ENCODE assay signal across 8 mouse cellular contexts in genomic region chr13:114931775-114932294, GRCm38 (mm10). TPM values are rescaled to one million over a fixed set of nuclear protein-coding genes. Genes with fewer than 3 reads are reported as not detected.
DNase-seq lines count a peak whose midpoint lies in the region; ATAC-seq and TF ChIP-seq lines count a peak whose summit lies in the region.

Gene Itga2, minus strand, starts transcription at chr13:114932100.

- TF ChIP-seq POLR2A in myocyte (IDR thresholded peaks at IDR 0.05; ENCODE audit: insufficient read length, low read depth) = no peak

- H3K4me2 ChIP-seq in embryonic facial prominence, embryonic 14.5 days (ENCODE audit: low read depth, low read length) = peak within 1 kb of the TSS; percentile 87
- H3K4me2 ChIP-seq in liver, embryonic 13.5 days = peak within 1 kb of the TSS; percentile 63
- peak within 1 kb of the TSS; percentile 30 for H3K4me2 ChIP-seq in myocyte (ENCODE audit: low read depth)

- DNase-seq in cerebellum, postnatal 14 days = peak; percentile 32 to 34
- DNase-seq in cerebellum, adult 9-10 months = no peak
- DNase-seq in embryonic facial prominence, embryonic 14.5 days (ENCODE audit: low spot score) = peak; percentile 84
- DNase-seq in heart, embryonic 10.5 days (ENCODE audit: low spot score) = peak; percentile 81
- peak; percentile 6 to 58 for DNase-seq in kidney, adult 8-10 months
- peak; percentile 5 for DNase-seq in liver, embryonic 13.5 days
- DNase-seq in splenic B cell, adult 2 months (ENCODE audit: low read depth, low spot score) = peak; percentile 68

- peaks cover 6% of the 10 kb centered on the region; the same call in 1 of the 2 replicates for H3K4me1 ChIP-seq in embryonic facial prominence, embryonic 14.5 days (ENCODE audit: control insufficient read depth, insufficient read depth, low read length)
- H3K4me1 ChIP-seq in heart, embryonic 10.5 days = peaks cover 15% of the 10 kb centered on the region
- 0 out of 2 replicates have a peak, but pooled peaks cover 2% of the 10 kb centered on the region for H3K4me1 ChIP-seq in liver, embryonic 13.5 days (replicated peaks)

- H3K4me3 ChIP-seq in embryonic facial prominence, embryonic 14.5 days (ENCODE audit: low read depth, low read length) = peak within 1 kb of the TSS; percentile 39
- H3K4me3 ChIP-seq in heart, embryonic 10.5 days = peak within 1 kb of the TSS; percentile 64
- H3K4me3 ChIP-seq in liver, embryonic 13.5 days (replicated peaks) = peak within 1 kb of the TSS; percentile 55
- no peak within 1 kb of the TSS for H3K4me3 ChIP-seq in myocyte

- no peaks in the 10 kb centered on the region for H3K79me2 ChIP-seq in myocyte (ENCODE audit: control insufficient read depth, insufficient read depth)

- H3K9ac ChIP-seq in embryonic facial prominence, embryonic 14.5 days (ENCODE audit: low read depth, low read length) = peak within 1 kb of the TSS; percentile 48
- H3K9ac ChIP-seq in liver, embryonic 13.5 days = no peak within 1 kb of the TSS; the same call in 1 of the 2 replicates

- no peak within 1 kb of the TSS for H3ac ChIP-seq in myocyte (ENCODE audit: control insufficient read depth, insufficient read length)

- no peaks in the 10 kb centered on the region for H3K36me3 ChIP-seq in embryonic facial prominence, embryonic 14.5 days (ENCODE audit: control insufficient read depth, insufficient read depth, low read length)
- H3K36me3 ChIP-seq in heart, embryonic 10.5 days = no peaks in the 10 kb centered on the region
- H3K36me3 ChIP-seq in liver, embryonic 13.5 days = no peaks in the 10 kb centered on the region
- no peaks in the 10 kb centered on the region for H3K36me3 ChIP-seq in myocyte (ENCODE audit: control insufficient read depth, insufficient read depth)
- H3K36me3 ChIP-seq in splenic B cell, adult 2 months (ENCODE audit: control insufficient read depth, insufficient read depth, low read length, poor library complexity, severe bottlenecking) = no peaks in the 10 kb centered on the region

- ATAC-seq in embryonic facial prominence, embryonic 14.5 days (ENCODE audit: low read depth) = peak; percentile 90
- ATAC-seq in liver, embryonic 13.5 days (ENCODE audit: low read depth) = peak; percentile 72

- peaks cover 9% of the 10 kb centered on the region for H3K27me3 ChIP-seq in embryonic facial prominence, embryonic 14.5 days (replicated peaks; ENCODE audit: control insufficient read depth, insufficient read depth, low read length)
- H3K27me3 ChIP-seq in heart, embryonic 10.5 days (ENCODE audit: insufficient read depth, poor library complexity, severe bottlenecking) = peaks cover 24% of the 10 kb centered on the region
- H3K27me3 ChIP-seq in liver, embryonic 13.5 days = no peaks in the 10 kb centered on the region
- no peaks in the 10 kb centered on the region for H3K27me3 ChIP-seq in myocyte (ENCODE audit: control insufficient read depth, insufficient read depth, insufficient read length)
- no peaks in the 10 kb centered on the region for H3K27me3 ChIP-seq in splenic B cell, adult 2 months (ENCODE audit: control insufficient read depth, insufficient read depth, low read length, poor library complexity, severe bottlenecking)

- no peaks in the 10 kb centered on the region for H3K9me3 ChIP-seq in embryonic facial prominence, embryonic 14.5 days (ENCODE audit: control insufficient read depth, low read length)
- H3K9me3 ChIP-seq in heart, embryonic 10.5 days = no peaks in the 10 kb centered on the region
- H3K9me3 ChIP-seq in liver, embryonic 13.5 days (replicated peaks) = no peaks in the 10 kb centered on the region

- WGBS in embryonic facial prominence, embryonic 14.5 days = 3% methylated on average over 25 of the region's 28 CpGs
- under 1% methylated on average over 28 of the region's 28 CpGs for WGBS in heart, embryonic 10.5 days
- 4% methylated on average over 28 of the region's 28 CpGs for WGBS in liver, embryonic 13.5 days (ENCODE audit: insufficient replicate concordance)

- 0 out of 2 replicates have a peak within 1 kb of the TSS, but pooled peaks have one; percentile 36 for H3K27ac ChIP-seq in embryonic facial prominence, embryonic 14.5 days (replicated peaks; ENCODE audit: low read depth, low read length)
- H3K27ac ChIP-seq in heart, embryonic 10.5 days = peak within 1 kb of the TSS; percentile 8; the same call in 1 of the 2 replicates
- H3K27ac ChIP-seq in liver, embryonic 13.5 days = no peak within 1 kb of the TSS

TF ChIP-seq in myocyte, 11 proteins besides CTCF, POLR2A, EP300 and RAD21:
- no peak for TF ChIP-seq CEBPB (IDR thresholded peaks at IDR 0.05; ENCODE audit: insufficient read depth, poor library complexity, severe bottlenecking)
- no peak for TF ChIP-seq MYOD1 (IDR thresholded peaks at IDR 0.05; ENCODE audit: control insufficient read depth in 1 of 3, insufficient read length in 2 of 3, low read depth in 2 of 3)
- no peak for TF ChIP-seq TCF12 (IDR thresholded peaks at IDR 0.05; ENCODE audit: insufficient read depth, poor library complexity, severe bottlenecking)
- no peak for TF ChIP-seq TCF3 (IDR thresholded peaks at IDR 0.05; ENCODE audit: insufficient read length, low read depth)
- no peak for TF ChIP-seq MAX (IDR thresholded peaks at IDR 0.05; ENCODE audit: low read depth)
- TF ChIP-seq REST (IDR thresholded peaks at IDR 0.05; ENCODE audit: insufficient read depth, insufficient read length) = no peak
- TF ChIP-seq E2F4 (IDR thresholded peaks at IDR 0.05; ENCODE audit: insufficient read depth) = no peak
- TF ChIP-seq SRF (IDR thresholded peaks at IDR 0.05; ENCODE audit: control insufficient read depth, insufficient read length, low read depth) = no peak
- no peak for TF ChIP-seq USF1 (IDR thresholded peaks at IDR 0.05; ENCODE audit: low read depth)
- no peak for TF ChIP-seq POLR2AphosphoS2 (IDR thresholded peaks at IDR 0.05; ENCODE audit: insufficient read length, low read depth)
- no peak for TF ChIP-seq MYOG (IDR thresholded peaks at IDR 0.05; ENCODE audit: control insufficient read depth in 1 of 3, insufficient read depth in 1 of 3, insufficient read length in 2 of 3, low read depth in 2 of 3)

RNA-seq across cellular contexts. Expression of gene Itga2, which starts in this region (rescaled TPM):
- 3.4 and 5.0 TPM in 2 replicates for polyA plus RNA-seq in embryonic facial prominence, embryonic 14.5 days (2014; fragmentation: Nextera tagmentation; extraction: Ambion mirVana)
- 1.2 and 1.4 TPM in 2 replicates for polyA plus RNA-seq in heart, embryonic 10.5 days (2016; fragmentation: Nextera tagmentation; extraction: Ambion mirVana)
- 0.76 and 0.82 TPM in 2 replicates for polyA plus RNA-seq in liver, embryonic 13.5 days (2015; fragmentation: Nextera tagmentation; extraction: Ambion mirVana)
- 0.01 TPM for polyA plus RNA-seq in myocyte (2012; fragmentation: generic; extraction: Trizol)

Comparison
In these comparisons a context has a peak if more than half of its experiments do, and no peak if none do; other contexts are left out.
1. Peak in DNase-seq, ATAC-seq, H3K4me3 ChIP-seq and H3K4me2 ChIP-seq in liver, embryonic 13.5 days; RNA of the gene not detected or under 1 TPM.
2. H3K4me2 ChIP-seq: peak in every context shown above with its lines; median percentile 87 in embryonic facial prominence, embryonic 14.5 days; 63 in liver, embryonic 13.5 days; 30 in myocyte.